9 mouse cellular contexts compared by ENCODE assay signal in the genomic region with DNA sequence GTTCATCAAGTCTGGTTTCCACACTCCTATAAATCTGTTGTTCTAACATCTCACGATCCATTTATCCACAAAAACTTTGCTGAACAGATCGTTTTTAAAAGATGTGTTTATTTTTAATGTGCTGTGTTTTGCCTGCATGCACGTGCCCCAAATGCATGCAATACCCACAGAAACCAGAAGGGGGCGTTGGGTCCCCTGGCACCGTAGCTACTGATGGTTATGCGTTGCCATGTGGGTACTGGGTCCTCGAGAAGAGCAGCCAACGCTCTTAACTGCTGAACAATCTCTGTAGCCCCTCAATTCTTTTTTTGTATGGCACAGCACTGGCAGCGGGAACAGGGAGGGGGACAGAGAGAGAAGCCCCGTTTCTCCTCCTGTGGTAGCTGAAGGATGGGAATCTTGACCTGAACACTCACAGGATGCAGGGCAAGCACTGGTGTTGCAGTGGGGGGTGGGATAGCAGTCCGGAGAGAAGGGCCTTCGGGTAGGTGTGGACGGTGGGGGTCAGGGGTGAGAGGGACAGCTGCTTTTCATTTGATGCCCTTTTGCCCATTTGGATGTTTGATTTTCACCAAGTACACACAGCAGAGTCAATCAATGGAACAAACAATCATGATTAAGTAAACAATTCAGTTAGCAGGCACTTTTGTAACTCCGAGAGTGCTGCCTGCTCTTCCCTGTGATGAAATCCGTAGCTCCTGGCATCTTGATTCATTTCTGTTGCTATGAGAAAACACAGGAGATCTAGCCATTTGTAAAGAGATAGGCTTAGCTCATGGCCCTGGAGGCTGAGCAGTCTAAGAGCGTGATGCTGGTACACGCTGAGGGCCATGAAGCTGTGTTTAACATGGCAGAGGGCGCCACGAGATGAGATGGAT. TPM values are rescaled to one million over a fixed set of nuclear protein-coding genes. Genes with fewer than 3 reads are reported as not detected.
DNase-seq lines count a peak whose midpoint lies in the region; ATAC-seq and TF ChIP-seq lines count a peak whose summit lies in the region.
"Had no signal": no experiment of that assay in that cellular context is flagged by ENCODE, and none has a peak within 500 bp of the region (broad histone marks: within the 10 kb centered on the region; RNA-seq: fewer than 3 reads in every experiment).

No protein-coding gene starts in this region.

- WGBS in midbrain, embryonic 10.5 days: 47% methylated on average over 19 of the region's 19 CpGs
- 47% methylated on average over 19 of the region's 19 CpGs for WGBS in midbrain, embryonic 15.5 days

- H3K4me3 ChIP-seq in midbrain, embryonic 10.5 days: no peak overlapping the region
- no peak overlapping the region for H3K4me3 ChIP-seq in midbrain, embryonic 15.5 days
- no peak overlapping the region for H3K4me3 ChIP-seq in embryonic fibroblast, embryonic 13.5 days (ENCODE audit: insufficient read depth, low read length)
- H3K4me3 ChIP-seq: limb, embryonic 15.5 days had no signal

- DNase-seq in adrenal gland, adult 2 months: peak; percentile 37
- DNase-seq in adrenal gland, adult 8-10 months: no peak
- DNase-seq in midbrain, embryonic 10.5 days (ENCODE audit: low spot score): peak; percentile 60
- DNase-seq in thymus, postnatal 14 days: peak; percentile 61
- no peak for DNase-seq in urinary bladder, postnatal 4 days (ENCODE audit: low spot score in 2 of 2)

- no peaks in the 10 kb centered on the region for H3K36me3 ChIP-seq in midbrain, embryonic 10.5 days
- no peaks in the 10 kb centered on the region for H3K36me3 ChIP-seq in midbrain, embryonic 15.5 days (replicated peaks)
- H3K36me3 ChIP-seq: limb, embryonic 15.5 days had no signal

- H3K4me1 ChIP-seq in midbrain, embryonic 10.5 days: peaks cover 6% of the 10 kb centered on the region
- no peaks in the 10 kb centered on the region for H3K4me1 ChIP-seq in midbrain, embryonic 15.5 days
- no peaks in the 10 kb centered on the region for H3K4me1 ChIP-seq in embryonic fibroblast, embryonic 13.5 days (ENCODE audit: control insufficient read depth, insufficient read depth, low read length)

- no peak for TF ChIP-seq POLR2A in embryonic fibroblast, embryonic 13.5 days (IDR thresholded peaks at IDR 0.05; ENCODE audit: low read depth, low read length)

- H3K27ac ChIP-seq in midbrain, embryonic 10.5 days (replicated peaks): no peak overlapping the region
- no peak overlapping the region for H3K27ac ChIP-seq in midbrain, embryonic 15.5 days
- no peak overlapping the region for H3K27ac ChIP-seq in embryonic fibroblast, embryonic 13.5 days (ENCODE audit: insufficient read depth, low read length)
- H3K27ac ChIP-seq: limb, embryonic 15.5 days had no signal

- peak; percentile 43; the same call in 1 of the 2 replicates for TF ChIP-seq CTCF in embryonic fibroblast, embryonic 13.5 days (IDR thresholded peaks at IDR 0.05; ENCODE audit: borderline replicate concordance, insufficient read depth, low read length)

- H3K9ac ChIP-seq in midbrain, embryonic 15.5 days: no peak overlapping the region
- H3K9ac ChIP-seq: limb, embryonic 15.5 days had no signal

- no peaks in the 10 kb centered on the region for H3K27me3 ChIP-seq in midbrain, embryonic 10.5 days (ENCODE audit: low read depth, poor library complexity, severe bottlenecking)
- H3K27me3 ChIP-seq in midbrain, embryonic 15.5 days (replicated peaks): no peaks in the 10 kb centered on the region
- H3K27me3 ChIP-seq: limb, embryonic 15.5 days had no signal

- no peaks in the 10 kb centered on the region for H3K9me3 ChIP-seq in midbrain, embryonic 10.5 days (replicated peaks)
- no peaks in the 10 kb centered on the region for H3K9me3 ChIP-seq in midbrain, embryonic 15.5 days
- H3K9me3 ChIP-seq: limb, embryonic 15.5 days had no signal

- no peak overlapping the region for H3K4me2 ChIP-seq in midbrain, embryonic 15.5 days
- H3K4me2 ChIP-seq: limb, embryonic 15.5 days had no signal

- no peak for ATAC-seq in midbrain, embryonic 15.5 days (replicated peaks)
- peak; percentile 37; the same call in 1 of the 2 replicates for ATAC-seq in megakaryocyte, adult 5-6 weeks (ENCODE audit: poor library complexity, severe bottlenecking)

RNA-seq across cellular contexts. Expression of a gene that starts 15.5 kb away (rescaled TPM):
- 10 to 100 TPM; 25.6 to 27.0 TPM for total RNA-seq in adrenal gland, adult 2 months (2021)
- 27.3 and 32.3 TPM in 2 replicates for polyA plus RNA-seq in adrenal gland, adult 2 months (2012; rRNA removed)
- 10 to 100 TPM; 26.8 to 38.6 (median 31.5) TPM for total RNA-seq in adrenal gland, adult 8-10 months (2022)
- 29.9 and 38.4 TPM in 2 replicates for polyA plus RNA-seq in midbrain, embryonic 10.5 days (2016; fragmentation: Nextera tagmentation; extraction: Ambion mirVana)
- polyA plus RNA-seq in midbrain, embryonic 15.5 days (2015; fragmentation: Nextera tagmentation; extraction: Ambion mirVana): 47.1 and 50.2 TPM in 2 replicates
- polyA plus RNA-seq in embryonic fibroblast, embryonic 13.5 days (2011; ENCODE audit: insufficient read length, low read depth, missing spikeins): 40.7 TPM in 2 replicates
- 12.6 and 16.6 TPM in 2 replicates for total RNA-seq in megakaryocyte, adult 5-6 weeks (2015)
- 8.8 and 14.4 TPM in 2 replicates for total RNA-seq in megakaryocyte, adult 5-6 weeks (2017)

RNA-seq across cellular contexts. Expression of a gene that starts 58.3 kb away (rescaled TPM):
- 100 to 1,000 TPM; 482 to 621 TPM for total RNA-seq in adrenal gland, adult 2 months (2021)
- 402 and 442 TPM in 2 replicates for polyA plus RNA-seq in adrenal gland, adult 2 months (2012; rRNA removed)
- total RNA-seq in adrenal gland, adult 8-10 months (2022): 100 to 1,000 TPM; 566 to 814 (median 738) TPM
- polyA plus RNA-seq in midbrain, embryonic 10.5 days (2016; fragmentation: Nextera tagmentation; extraction: Ambion mirVana): 24.7 and 28.7 TPM in 2 replicates
- 33.0 and 35.9 TPM in 2 replicates for polyA plus RNA-seq in midbrain, embryonic 15.5 days (2015; fragmentation: Nextera tagmentation; extraction: Ambion mirVana)
- polyA plus RNA-seq in embryonic fibroblast, embryonic 13.5 days (2011; ENCODE audit: insufficient read length, low read depth, missing spikeins): 262 and 294 TPM in 2 replicates
- 797 and 809 TPM in 2 replicates for total RNA-seq in megakaryocyte, adult 5-6 weeks (2015)
- 623 and 641 TPM in 2 replicates for total RNA-seq in megakaryocyte, adult 5-6 weeks (2017)

Comparison
In these comparisons a context has a peak if more than half of its experiments do, and no peak if none do; other contexts are left out.
1. DNase-seq: peak in adrenal gland, adult 2 months (single experiment), midbrain, embryonic 10.5 days (single experiment) and thymus, postnatal 14 days (single experiment); none in adrenal gland, adult 8-10 months (single experiment) and urinary bladder, postnatal 4 days (0 of 2).